Mouse (Mus musculus): ENCODE measurements around the gene Rassf4.

Rassf4 gene

DNA sequence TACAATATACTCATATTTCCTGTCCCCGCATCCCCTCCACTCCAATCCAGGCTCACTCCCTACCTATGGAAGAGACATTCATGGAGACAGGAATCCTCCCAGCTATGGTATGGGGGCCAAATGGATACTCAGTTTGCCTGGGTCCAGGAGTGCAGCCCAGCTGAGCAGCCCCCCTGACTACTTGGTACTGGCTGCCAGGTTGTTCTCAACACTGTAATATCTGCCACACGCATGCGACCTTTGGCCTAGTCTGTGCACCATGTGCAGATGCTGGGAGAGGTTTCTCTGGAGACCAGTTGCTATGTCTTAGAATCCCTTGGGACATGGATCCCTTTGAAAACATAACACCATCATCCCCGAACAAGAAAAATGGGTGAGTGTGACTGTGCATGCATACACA lies 2.0 kb downstream of the Rassf4 start:
- peak; percentile 26 for DNase-seq (ENCODE audit: inconsistent ontology term)

GRCm38 (mm10) chr6:116671031-116671430 lies 2.7 kb downstream of the Rassf4 start:
- DNase-seq (ENCODE audit: inconsistent ontology term): peak; percentile 66

- peak; percentile 92 for DNase-seq (ENCODE audit: inconsistent ontology term)
Measured at GRCm38 (mm10) chr6:116670144-116670543, 3.6 kb downstream of the Rassf4 start.

DNA sequence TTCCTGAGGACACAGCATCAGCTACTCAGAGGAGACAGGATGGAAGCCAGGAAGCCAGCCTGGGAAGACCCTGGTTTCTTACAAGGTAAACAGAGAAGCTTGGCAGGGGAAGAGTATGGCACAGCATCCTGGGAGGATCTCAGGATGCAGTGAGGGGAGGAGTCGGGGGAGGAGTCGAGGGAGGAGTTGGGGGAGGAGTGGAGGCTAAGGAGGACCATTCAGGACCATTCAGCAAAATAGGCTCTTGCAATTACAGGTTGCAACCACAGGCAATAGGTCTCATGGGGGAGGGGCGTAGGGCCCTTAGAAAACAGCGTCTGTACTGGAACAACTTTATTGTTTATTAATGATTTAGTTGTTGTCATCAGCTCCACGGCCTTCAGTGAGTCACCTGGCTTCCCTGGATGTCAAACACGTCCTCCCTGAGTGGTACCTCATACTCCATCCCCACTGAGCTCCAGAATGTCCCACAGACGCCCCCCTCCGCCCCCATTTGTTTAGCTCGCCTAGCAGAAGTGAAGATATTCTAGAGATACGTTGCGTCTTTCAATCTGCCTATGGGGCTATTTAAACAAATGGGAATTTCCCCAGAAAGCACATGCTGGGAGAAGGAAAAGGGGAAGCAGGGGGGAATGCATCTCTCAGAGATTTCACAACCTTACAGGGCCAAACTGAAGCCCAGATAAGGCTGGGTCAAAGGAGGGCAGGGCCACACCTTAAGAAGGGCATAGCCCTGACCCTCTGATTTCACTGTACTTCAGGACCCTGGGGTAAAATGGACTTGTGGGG lies 4.9 kb downstream of the Rassf4 start:
- peak; percentile 35 for DNase-seq (ENCODE audit: inconsistent ontology term)

GRCm38 (mm10) chr6:116667382-116667781 lies 6.4 kb downstream of the Rassf4 start:
- DNase-seq (ENCODE audit: inconsistent ontology term): no peak

- peak; percentile 61 for DNase-seq (ENCODE audit: inconsistent ontology term)
Measured at GRCm38 (mm10) chr6:116666892-116667291, 6.9 kb downstream of the Rassf4 start.

GRCm38 (mm10) chr6:116666085-116666750 lies 7.5 kb downstream of the Rassf4 start:
- peak; percentile 51 for DNase-seq (ENCODE audit: inconsistent ontology term)

DNA sequence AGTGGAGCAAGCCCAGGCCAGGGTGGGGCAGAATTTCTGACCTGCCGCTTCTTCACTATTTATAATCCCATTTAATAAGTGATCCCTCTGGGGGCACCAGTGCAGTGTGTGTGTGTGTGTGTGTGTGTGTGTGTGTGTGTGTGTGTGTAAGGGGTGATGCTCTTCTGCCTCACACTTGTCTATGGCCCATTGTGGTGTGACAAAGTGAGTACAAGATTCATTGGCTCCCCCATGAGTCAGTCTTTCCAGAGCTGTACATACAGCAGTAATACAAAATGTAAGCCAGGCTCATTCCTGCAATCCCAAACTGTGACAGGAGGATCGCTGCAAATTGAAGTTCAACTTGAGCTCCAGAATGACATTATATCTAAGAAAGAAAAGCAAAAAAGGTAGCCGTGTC lies 8.9 kb downstream of the Rassf4 start:
- DNase-seq (ENCODE audit: inconsistent ontology term): no peak

GRCm38 (mm10) chr6:116664031-116664430 lies 9.7 kb downstream of the Rassf4 start:
- no peak for DNase-seq (ENCODE audit: inconsistent ontology term)

- no peak for DNase-seq (ENCODE audit: inconsistent ontology term)
Measured at GRCm38 (mm10) chr6:116663364-116663763, 10.4 kb downstream of the Rassf4 start.

DNA sequence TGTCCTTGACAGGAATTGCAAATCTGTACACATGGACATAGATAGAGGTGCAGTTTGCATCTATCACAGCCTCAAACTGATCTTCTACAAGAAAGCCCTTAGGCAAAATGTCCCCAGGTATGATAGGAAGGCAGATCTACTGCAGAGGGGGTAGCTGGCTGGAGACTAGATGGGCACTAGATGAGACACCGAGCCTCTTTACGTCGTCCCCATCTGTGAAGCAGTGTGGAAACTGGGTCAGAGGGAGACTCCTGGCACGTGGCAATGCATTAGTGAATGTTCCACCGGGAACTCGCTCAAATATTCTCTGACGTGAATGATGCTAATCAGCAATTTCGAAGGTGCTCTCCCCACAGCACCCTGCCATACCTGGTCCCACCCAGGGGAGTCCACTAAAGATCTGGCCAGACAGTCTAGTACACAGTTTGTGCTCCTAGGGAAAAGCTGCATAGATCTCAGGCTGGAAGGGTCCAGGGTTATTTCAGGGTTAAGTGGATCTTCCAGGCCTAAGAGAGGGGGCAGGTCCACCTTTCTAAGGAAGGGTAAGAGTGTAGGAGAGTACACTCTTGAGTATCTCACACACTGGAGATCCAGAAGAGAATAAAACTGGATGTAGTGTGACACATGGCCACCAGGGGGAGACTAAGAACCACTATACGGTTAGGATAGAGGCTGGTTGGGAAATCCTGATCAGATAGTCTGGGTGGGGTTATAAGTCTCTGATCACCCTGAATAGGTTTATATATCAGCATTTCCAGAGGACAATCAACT lies 19.9 kb downstream of the Rassf4 start:
- peak; percentile 63 for DNase-seq (ENCODE audit: inconsistent ontology term)

- DNase-seq (ENCODE audit: inconsistent ontology term): no peak
Measured at GRCm38 (mm10) chr6:116653191-116653590, 20.6 kb downstream of the Rassf4 start.

- DNase-seq (ENCODE audit: inconsistent ontology term): no peak
Measured at GRCm38 (mm10) chr6:116651437-116652118, 22.2 kb downstream of the Rassf4 start.

GRCm38 (mm10) chr6:116650406-116650805 lies 23.3 kb downstream of the Rassf4 start, which contains the start of gene Depp1:
Depp1 (plus strand) TSS chr6:116650609.
- DNase-seq (ENCODE audit: inconsistent ontology term): no peak

DNA sequence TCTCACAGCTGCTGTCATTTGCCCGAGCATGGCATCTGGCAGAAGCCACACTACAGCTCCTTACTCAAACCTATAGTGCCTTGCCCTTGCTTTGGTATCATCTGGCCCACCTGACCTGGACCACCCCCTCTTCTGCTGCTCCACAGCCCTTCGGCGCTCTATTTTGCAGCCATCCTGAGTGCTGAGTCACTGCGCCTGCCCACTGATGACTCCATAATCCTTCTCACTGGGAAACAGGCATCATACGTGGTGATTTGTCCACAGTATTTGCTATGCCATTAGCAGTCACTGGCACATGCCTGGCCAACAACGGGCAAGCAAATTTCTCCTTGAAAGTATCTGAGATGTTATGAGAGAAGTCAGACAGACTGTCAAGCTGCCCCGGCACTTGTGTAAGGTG lies 23.9 kb downstream of the Rassf4 start:
- no peak for DNase-seq (ENCODE audit: inconsistent ontology term)

DNA sequence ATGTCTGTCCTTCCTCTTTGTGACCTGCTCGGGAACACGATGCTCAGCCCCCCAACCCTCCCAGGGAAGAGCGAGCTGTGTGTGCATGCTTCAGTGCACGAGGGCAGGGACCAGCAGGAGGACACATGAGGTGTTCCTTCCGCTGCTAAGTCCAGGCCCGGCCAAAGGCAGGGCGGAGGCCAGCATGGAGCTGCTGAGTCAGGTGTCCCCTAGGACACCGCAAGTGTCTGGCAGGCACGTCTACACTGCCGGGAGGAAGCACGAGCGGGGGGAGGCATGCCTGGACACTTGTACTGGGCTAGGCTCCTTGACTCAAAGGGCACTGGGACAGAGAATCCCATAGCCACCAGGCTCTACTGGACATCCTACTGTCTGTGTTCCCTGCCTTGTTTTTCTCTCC lies 26.0 kb downstream of the Rassf4 start:
- DNase-seq (ENCODE audit: inconsistent ontology term): no peak

DNA sequence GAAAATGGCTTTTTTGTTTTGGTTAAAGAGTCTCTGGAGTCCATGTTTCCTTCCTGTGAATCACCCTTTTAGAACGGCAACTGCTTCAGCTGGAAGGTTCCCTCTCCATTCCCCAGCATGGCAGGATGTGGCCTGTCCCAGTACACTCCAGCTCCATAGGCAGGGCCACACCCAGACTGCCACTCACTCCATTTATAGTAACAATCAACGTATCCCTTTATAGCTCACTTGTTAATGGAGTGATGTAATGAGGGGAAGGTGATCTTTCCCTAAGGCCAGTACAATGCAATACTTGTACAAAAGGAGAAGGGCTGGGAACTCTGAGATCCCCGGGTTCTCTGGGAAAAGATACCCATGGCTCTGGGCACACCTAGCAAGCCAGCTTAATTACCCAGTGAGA lies 29.4 kb downstream of the Rassf4 start:
- no peak for DNase-seq (ENCODE audit: inconsistent ontology term)

DNA sequence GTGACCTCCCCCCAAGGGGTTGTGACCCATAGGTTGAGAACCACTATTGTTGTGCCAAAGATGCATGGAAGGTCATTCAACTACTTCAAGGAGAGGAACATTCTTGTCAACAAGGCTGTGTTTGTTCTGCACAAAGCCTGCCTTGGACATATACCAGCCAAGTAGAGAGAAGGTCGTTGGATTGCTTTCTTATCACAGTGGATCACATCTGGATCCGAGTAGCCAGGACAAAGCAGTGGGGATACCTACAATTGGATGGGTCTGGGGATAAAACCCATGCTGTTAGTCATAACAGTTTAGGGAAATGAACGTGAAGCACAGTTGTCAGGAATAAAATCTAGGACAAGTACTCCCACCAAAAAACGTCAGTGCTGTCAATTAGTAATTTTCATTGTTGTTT lies 29.9 kb downstream of the Rassf4 start:
- DNase-seq (ENCODE audit: inconsistent ontology term): no peak

DNA sequence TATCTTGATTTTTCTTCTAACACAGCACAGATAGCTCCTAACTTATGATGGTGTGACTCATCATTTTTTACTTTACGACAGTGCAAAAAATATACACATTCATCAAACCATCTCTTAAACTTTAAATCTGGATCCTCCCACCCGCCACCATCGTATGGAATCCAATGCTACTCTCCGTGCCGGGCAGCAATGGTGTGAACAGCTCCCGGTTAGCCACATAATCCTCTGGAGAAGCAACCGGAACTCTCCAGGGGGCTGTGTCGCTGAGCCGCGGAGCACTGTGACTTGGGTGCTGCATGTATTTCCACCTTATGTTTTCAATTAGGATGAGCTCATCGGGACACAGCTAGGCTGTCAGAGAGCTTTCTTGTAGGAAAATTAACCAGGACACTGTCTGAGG lies 30.8 kb downstream of the Rassf4 start:
- DNase-seq (ENCODE audit: inconsistent ontology term): no peak

DNA sequence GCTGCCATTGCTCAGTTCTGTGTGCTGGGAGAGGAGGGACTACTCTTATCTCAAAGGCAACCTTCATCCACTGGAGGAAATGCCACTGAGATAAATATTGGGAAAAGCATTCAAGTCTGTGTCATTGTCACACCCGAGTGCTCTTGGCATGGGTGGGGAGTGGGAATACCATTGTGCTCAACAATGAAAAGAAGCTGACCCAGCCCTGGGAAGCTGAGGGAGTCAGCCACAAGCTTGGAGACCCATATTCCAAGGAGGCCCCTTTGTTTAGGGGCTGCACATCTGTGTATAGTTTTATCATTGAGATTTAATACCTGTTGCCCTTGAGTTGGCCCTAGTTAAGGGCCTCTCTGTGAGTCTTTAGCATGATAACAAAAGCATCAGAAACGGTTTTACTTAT lies 34.1 kb downstream of the Rassf4 start:
- no peak for DNase-seq (ENCODE audit: inconsistent ontology term)

- DNase-seq (ENCODE audit: inconsistent ontology term): no peak
Measured at GRCm38 (mm10) chr6:116638871-116639270, 34.9 kb downstream of the Rassf4 start.

GRCm38 (mm10) chr6:116637496-116637895 lies 36.3 kb downstream of the Rassf4 start:
- no peak for DNase-seq (ENCODE audit: inconsistent ontology term)

All from Muller cell, postnatal 12 days (primary cell).